Mouse (Mus musculus) lung, adult 2 months (tissue): ENCODE measurements at regions not wholly inside any gene's neighbourhood (a gene's known extent, or its start where the extent isn't known, plus 50 kb on each side); places are given as distances from the start of the nearest gene placed in this dataset.
A peak's percentile ranks its signal among the peaks of the same experiment; 100 is the strongest.

ENCODE experiments used
- DNase-seq: peaks from one replicate; pipeline ENCODE4 v3.0.0; 2022
- H3K4me1 ChIP-seq: fragments of 200-500 bp; 2 replicates; pipeline ENCODE4 v1.6.1; 2011; ENCODE audit warnings: low read length; ENCODE audit not compliant: control insufficient read depth, insufficient read depth
- H3K4me3 ChIP-seq: fragments of 200-500 bp; replicated peaks from 2 replicates; pipeline ENCODE3; 2011; ENCODE audit warnings: low read depth, mild to moderate bottlenecking, control low read depth, low read length; ENCODE audit errors: extremely low read depth
- CTCF ChIP-seq: fragments of 200-500 bp; IDR thresholded peaks from 2 replicates; pipeline ENCODE4 v1.5.1; 2011; ENCODE audit warnings: mild to moderate bottlenecking, low read length, control low read depth; ENCODE audit not compliant: insufficient read depth
- POLR2A ChIP-seq: fragments of 200-500 bp; IDR thresholded peaks from 2 replicates; pipeline ENCODE4 v1.6.1; 2011; ENCODE audit warnings: low read depth, mild to moderate bottlenecking, control low read depth, low read length, borderline replicate concordance; ENCODE audit errors: extremely low read depth
- WGBS: fragments of 180-500 bp; shearing (Covaris S2); methylation state at CpG from one replicate; pipeline ENCODE4 v1.1.7; 2018; 5-methylcytosine and 5-hydroxymethylcytosine counted together

- no peak for DNase-seq
- Histone ChIP-seq H3K4me3 (no peak overlapping the region), H3K4me1 (no peaks in the 10 kb centered on the region)
- 67% methylated on average over 2 of the region's 2 CpGs for WGBS
- TF ChIP-seq CTCF (no peak), POLR2A (no peak)
Measured at GRCm38 (mm10) chr13:56360803-56361202, 64.5 kb upstream of the Cxcl14 start.

DNA sequence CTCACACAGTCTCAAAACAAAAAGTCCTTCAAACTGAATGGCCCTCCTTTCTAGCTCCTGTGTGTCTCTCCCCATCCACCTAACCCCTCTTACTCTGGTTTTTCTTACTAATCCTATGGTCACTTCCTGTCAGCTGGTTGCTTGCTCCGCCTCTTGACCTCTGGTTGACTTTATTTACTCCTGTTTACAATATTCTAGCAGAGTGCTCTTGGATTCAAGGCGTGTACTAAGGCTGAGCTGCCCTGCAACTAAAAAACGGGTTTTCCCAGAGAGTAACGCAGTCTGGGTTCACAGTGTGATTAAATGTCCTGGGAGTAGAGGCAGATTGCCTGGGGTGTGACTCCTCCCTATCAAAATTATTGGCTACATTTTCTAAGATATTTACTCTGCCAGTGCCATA lies 64.2 kb upstream of the Gm3045 start:
- 55% methylated on average over 4 of the region's 4 CpGs for WGBS

DNA sequence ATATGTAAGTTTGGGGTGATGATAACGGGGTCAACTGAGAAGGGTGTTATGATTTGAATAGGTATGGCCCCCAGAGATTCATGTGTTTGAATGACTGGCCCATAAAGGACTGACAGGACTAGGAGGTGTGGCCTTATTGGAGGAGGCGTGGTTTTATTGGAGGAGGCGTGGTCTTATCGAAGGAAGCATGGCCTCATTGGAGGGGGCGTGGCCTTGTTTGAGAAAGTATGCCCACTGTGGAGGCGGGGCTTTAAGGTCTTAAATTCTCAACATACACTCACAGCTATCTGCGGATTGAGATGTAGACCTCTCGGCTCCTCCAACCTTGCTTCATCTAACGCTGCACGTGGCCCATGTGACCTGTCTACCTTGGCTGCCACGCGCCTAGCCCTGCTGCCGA lies 63.7 kb upstream of the Gm3045 start:
- 51% methylated on average over 13 of the region's 13 CpGs for WGBS

More for the DNA sequence above, 64.2 kb upstream of the Gm3045 start:
- Histone ChIP-seq H3K4me1 (no peaks in the 10 kb centered on the region), H3K4me3 (no peak overlapping the region)
- TF ChIP-seq POLR2A (no peak), CTCF (no peak)
- no peak for DNase-seq

DNA sequence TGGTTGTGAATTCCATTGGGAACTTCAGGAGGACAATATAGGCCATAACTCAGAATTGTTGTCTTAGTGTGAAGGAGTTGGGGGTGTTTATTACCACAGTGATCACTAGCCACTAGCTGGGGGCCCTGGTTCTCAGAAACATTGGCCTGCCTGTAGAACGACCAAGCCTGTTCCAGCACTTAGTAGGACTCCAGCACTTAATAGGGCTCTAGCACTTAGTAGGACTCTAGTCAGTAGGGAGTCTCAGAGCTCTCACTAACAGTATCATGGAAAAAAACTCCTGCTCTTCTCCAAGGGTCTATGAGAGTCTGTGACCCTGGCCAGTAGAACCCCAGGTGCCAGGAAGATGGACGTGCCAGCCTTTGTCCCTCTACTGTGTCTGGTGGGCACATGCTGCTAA lies 56.8 kb upstream of the Gm3045 start:
- TF ChIP-seq CTCF (no peak), POLR2A (no peak)
- H3K4me3 ChIP-seq, result no peak overlapping the region
- 67% methylated on average over 2 of the region's 2 CpGs for WGBS
- DNase-seq, result no peak
- H3K4me1 ChIP-seq, result no peaks in the 10 kb centered on the region

More for the DNA sequence above, 63.7 kb upstream of the Gm3045 start:
- TF ChIP-seq POLR2A (no peak), CTCF (no peak)
- DNase-seq, result no peak
- no peaks in the 10 kb centered on the region for H3K4me1 ChIP-seq
- no peak overlapping the region for H3K4me3 ChIP-seq

- WGBS, result 31% methylated on average over 5 of the region's 5 CpGs
- Histone ChIP-seq H3K4me1 (no peaks in the 10 kb centered on the region), H3K4me3 (no peak overlapping the region)
- DNase-seq, result no peak
- no peak for TF ChIP-seq CTCF
- no peak for TF ChIP-seq POLR2A
Measured at GRCm38 (mm10) chr13:56371374-56371773, 55.0 kb upstream of the Gm3045 start.

DNA sequence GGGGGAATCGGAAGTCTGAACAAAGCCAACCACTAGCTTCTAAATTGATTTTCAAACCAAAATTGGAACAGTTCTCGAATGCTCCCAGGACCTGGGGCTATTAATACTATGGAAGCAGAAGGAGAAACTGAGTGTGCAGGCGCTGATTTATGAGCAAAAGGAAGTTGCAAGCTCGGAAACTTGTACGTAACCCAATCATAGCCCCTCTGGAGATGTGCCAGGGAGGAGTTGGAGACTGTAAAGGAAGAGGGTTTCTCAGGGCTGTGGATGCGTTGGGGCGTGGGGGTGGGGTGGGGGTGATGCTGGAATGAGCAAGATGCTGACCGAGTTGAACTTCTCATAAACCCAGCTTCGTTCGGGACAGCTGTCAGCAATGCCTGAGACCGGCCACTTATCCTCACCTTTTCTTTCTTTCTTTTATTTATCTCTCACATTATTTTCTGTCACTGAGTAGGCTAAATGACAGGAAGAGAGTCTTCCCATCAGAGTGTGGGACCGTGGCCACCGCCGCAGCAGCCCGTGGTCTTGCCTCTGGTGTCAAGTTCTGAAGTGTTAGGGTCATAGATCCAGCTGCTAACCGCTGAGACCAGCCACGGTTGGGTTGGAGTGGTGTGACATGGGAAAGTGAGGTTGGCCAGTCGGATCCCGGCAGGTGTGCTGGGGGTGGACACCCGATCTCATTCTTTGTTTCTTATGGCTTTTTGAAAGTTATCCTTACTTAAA lies 54.2 kb upstream of the Gm3045 start:
- H3K4me1 ChIP-seq, result no peaks in the 10 kb centered on the region
- no peak for TF ChIP-seq POLR2A
- TF ChIP-seq CTCF, result no peak
- DNase-seq, result no peak
- no peak overlapping the region for H3K4me3 ChIP-seq
- WGBS, result 43% methylated on average over 20 of the region's 20 CpGs

- 76% methylated on average over 6 of the region's 6 CpGs for WGBS
- H3K4me1 ChIP-seq, result no peaks in the 10 kb centered on the region
- no peak overlapping the region for H3K4me3 ChIP-seq
- DNase-seq, result no peak
- peak; percentile 16; the same call in 1 of the 2 replicates for TF ChIP-seq CTCF
- TF ChIP-seq POLR2A, result no peak
Measured at GRCm38 (mm10) chr13:56372727-56373126, 53.7 kb upstream of the Gm3045 start.
